Mouse (Mus musculus) C2C12 (cell line): Measurements from ENCODE around the gene Hsd17b11.

Source experiments
- CEBPB ChIP-seq: IDR thresholded peaks from one replicate; pipeline ENCODE4 v1.6.1; 2011; ENCODE audit warnings: low read depth, mild to moderate bottlenecking, control low read depth, moderate library complexity
- CTCF ChIP-seq: IDR thresholded peaks from one replicate; pipeline ENCODE4 v1.5.1; 2011; ENCODE audit not compliant: control insufficient read depth, insufficient read depth, insufficient read length
- FOSL1 ChIP-seq: IDR thresholded peaks from one replicate; pipeline ENCODE4 v1.8.0; 2011; ENCODE audit warnings: mild to moderate bottlenecking, low read length; ENCODE audit not compliant: poor library complexity, insufficient read depth, severe bottlenecking
- MAX ChIP-seq: IDR thresholded peaks from one replicate; pipeline ENCODE4 v1.6.1; 2011; ENCODE audit warnings: mild to moderate bottlenecking, control low read depth
- MYOD1 ChIP-seq: IDR thresholded peaks from one replicate; pipeline ENCODE4 v1.6.1; 2011; ENCODE audit warnings: low read depth; ENCODE audit not compliant: control insufficient read depth, insufficient read length
- MYOG ChIP-seq: IDR thresholded peaks from one replicate; pipeline ENCODE4 v1.6.1; 2011; ENCODE audit not compliant: control insufficient read depth, insufficient read length; ENCODE audit errors: extremely low read depth
- USF1 ChIP-seq: IDR thresholded peaks from one replicate; pipeline ENCODE4 v1.6.1; 2011; ENCODE audit warnings: low read depth, mild to moderate bottlenecking, control low read depth, moderate library complexity

DNA sequence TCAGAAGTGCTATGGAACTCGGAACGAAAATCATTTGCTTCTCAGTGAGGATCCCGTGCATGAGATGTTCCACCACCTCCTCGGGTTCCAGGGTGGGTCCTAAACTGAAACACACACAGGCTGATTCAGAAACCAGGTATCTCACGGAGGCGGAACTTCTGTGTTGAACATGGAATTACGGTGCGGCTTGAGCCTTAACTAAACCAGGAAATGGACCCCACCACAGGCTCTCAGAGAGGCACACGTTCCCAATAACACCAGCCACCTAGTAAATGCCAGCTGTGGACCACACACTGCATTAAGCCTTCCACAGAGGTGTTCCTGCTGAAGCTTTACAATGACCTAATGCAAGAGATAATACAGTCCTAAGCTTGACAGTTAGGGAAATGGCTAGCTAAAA, 28.9 kb downstream of the Hsd17b11 start:
- no peak for TF ChIP-seq CTCF
- TF ChIP-seq MYOG = no peak
- no peak for TF ChIP-seq MAX
- no peak for TF ChIP-seq MYOD1
- no peak for TF ChIP-seq USF1
- no peak for TF ChIP-seq CEBPB
- TF ChIP-seq FOSL1 = no peak
